Mouse (Mus musculus) lung, embryonic 14.5 days (tissue): ENCODE results near the gene Pld6. TPM values are rescaled to one million over a fixed set of nuclear protein-coding genes. Genes with fewer than 3 reads are reported as not detected.
"Not testable (repeated sequence)": the region's sequence is repeated elsewhere in the genome, so short reads cannot be mapped to it uniquely, and the experiment has no call there.

ENCODE experiments used
- ATAC-seq: fragments of 200-750 bp; cut with Nextera tagmentation; 2 replicates; pipeline ENCODE4 v1.8.0; 2017; ENCODE audit warnings: mild to moderate bottlenecking, moderate TSS enrichment, moderate library complexity; ENCODE audit not compliant: insufficient read depth
- DNase-seq: peaks from one replicate; pipeline ENCODE4 v3.0.0-alpha.2; 2015
- H3K27ac ChIP-seq: fragments of 300-500 bp; sonication (generic); 2 replicates; pipeline ENCODE4 v1.5.1; 2014; ENCODE audit warnings: low read depth, mild to moderate bottlenecking, moderate library complexity
- H3K27me3 ChIP-seq: fragments of 300-500 bp; sonication (generic); 2 replicates; pipeline ENCODE4 v1.6.1; 2014; ENCODE audit warnings: low read length, control low read depth; ENCODE audit not compliant: insufficient read depth
- H3K36me3 ChIP-seq: fragments of 300-500 bp; sonication (generic); 2 replicates; pipeline ENCODE4 v1.6.1; 2014; ENCODE audit warnings: control low read depth; ENCODE audit not compliant: insufficient read depth
- H3K4me1 ChIP-seq: fragments of 300-500 bp; sonication (generic); 2 replicates; pipeline ENCODE4 v1.6.1; 2014; ENCODE audit warnings: antibody characterized with exemption, control low read depth; ENCODE audit not compliant: insufficient read depth
- H3K4me2 ChIP-seq: fragments of 300-500 bp; sonication (generic); 2 replicates; pipeline ENCODE4 v1.6.1; 2014; ENCODE audit warnings: mild to moderate bottlenecking
- H3K4me3 ChIP-seq: fragments of 300-500 bp; sonication (generic); 2 replicates; pipeline ENCODE4 v1.5.1; 2014; ENCODE audit warnings: low read depth, low read length
- H3K9ac ChIP-seq: fragments of 300-500 bp; sonication (generic); 2 replicates; pipeline ENCODE4 v1.6.1; 2014
- H3K9me3 ChIP-seq: fragments of 300-500 bp; sonication (generic); 2 replicates; pipeline ENCODE4 v1.6.1; 2016; ENCODE audit warnings: low read depth, low read length, control low read depth
- CTCF ChIP-seq: IDR thresholded peaks from 2 replicates; pipeline ENCODE4 v1.5.1; 2016; ENCODE audit warnings: antibody characterized with exemption, low read depth
- WGBS: fragments of 180-500 bp; shearing (Covaris S2); extraction: QIAGEN DNeasy Blood & Tissue Kit; methylation state at CpG from one replicate; pipeline ENCODE4 v1.1.7; 2014; 5-methylcytosine and 5-hydroxymethylcytosine counted together
- polyA plus RNA-seq: library from polyadenylated mRNA; unstranded; fragments of >200 nt; fragmentation: Nextera tagmentation; extraction: Ambion mirVana; gene quantifications from 2 replicates; pipeline ENCODE4 v1.2.1, GENCODE M21; 2014

Gene Pld6
- polyA plus RNA-seq, 1 experiment from 2014 or later = 1.8 TPM

DNA sequence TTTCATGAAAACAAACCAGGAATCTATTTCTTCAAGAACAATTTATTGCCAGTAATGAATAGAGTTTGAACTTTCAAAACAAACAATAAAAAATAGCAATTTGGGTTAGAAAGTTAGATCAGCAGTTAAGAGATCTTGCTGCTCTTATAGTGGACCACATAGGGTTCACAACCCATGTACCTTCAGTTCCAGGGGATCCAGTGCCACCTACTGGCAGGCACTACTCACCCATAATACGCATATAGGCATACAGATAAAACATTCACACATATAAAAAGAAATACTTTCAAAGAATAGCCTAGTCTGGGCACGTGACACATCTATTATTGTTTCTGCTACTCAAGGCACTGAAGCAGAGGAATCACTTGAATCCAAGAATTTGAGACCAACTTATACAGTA lies 40.8 kb downstream of the Pld6 start:
- Histone ChIP-seq H3K27me3 (no peaks in the 10 kb centered on the region), H3K4me1 (no peaks in the 10 kb centered on the region), H3K4me2 (no peak overlapping the region), H3K9me3 (no peaks in the 10 kb centered on the region), H3K4me3 (no peak overlapping the region), H3K9ac (no peak overlapping the region), H3K27ac (no peak overlapping the region), H3K36me3 (peaks cover 81% of the 10 kb centered on the region)
- no peak for ATAC-seq
- peak; percentile 81 for TF ChIP-seq CTCF
- 83% methylated on average over 2 of the region's 2 CpGs for WGBS
- DNase-seq = peak; percentile 85

GRCm38 (mm10) chr11:59745851-59746250 lies 41.6 kb downstream of the Pld6 start:
- Histone ChIP-seq H3K4me2 (no peak overlapping the region), H3K36me3 (peaks cover 81% of the 10 kb centered on the region), H3K4me3 (no peak overlapping the region), H3K27ac (no peak overlapping the region), H3K4me1 (no peaks in the 10 kb centered on the region), H3K9ac (no peak overlapping the region), H3K9me3 (no peaks in the 10 kb centered on the region), H3K27me3 (no peaks in the 10 kb centered on the region)
- DNase-seq (no peak), ATAC-seq (no peak)
- no peak for TF ChIP-seq CTCF
- 80% methylated on average over 5 of the region's 5 CpGs for WGBS

- H3K9me3 ChIP-seq = no peaks in the 10 kb centered on the region
- DNase-seq = no peak
- TF ChIP-seq CTCF = no peak
- H3K4me1 ChIP-seq = no peaks in the 10 kb centered on the region
- 92% methylated on average over 4 of the region's 4 CpGs for WGBS
- H3K4me2 ChIP-seq = no peak overlapping the region
- H3K27me3 ChIP-seq = no peaks in the 10 kb centered on the region
- H3K9ac ChIP-seq = no peak overlapping the region
- no peak for ATAC-seq
- no peak overlapping the region for H3K27ac ChIP-seq
- H3K4me3 ChIP-seq = no peak overlapping the region
- H3K36me3 ChIP-seq = peaks cover 79% of the 10 kb centered on the region
Measured at GRCm38 (mm10) chr11:59744374-59744773, 43.1 kb downstream of the Pld6 start.

GRCm38 (mm10) chr11:59743712-59744111 lies 43.7 kb downstream of the Pld6 start:
- Histone ChIP-seq H3K36me3 (peaks cover 78% of the 10 kb centered on the region), H3K9ac (no peak overlapping the region), H3K4me2 (no peak overlapping the region), H3K4me1 (no peaks in the 10 kb centered on the region), H3K9me3 (no peaks in the 10 kb centered on the region), H3K4me3 (no peak overlapping the region), H3K27ac (no peak overlapping the region), H3K27me3 (no peaks in the 10 kb centered on the region)
- DNase-seq = no peak
- no peak for TF ChIP-seq CTCF
- 96% methylated on average over 1 of the region's 1 CpGs for WGBS
- ATAC-seq = no peak

GRCm38 (mm10) chr11:59743307-59743706 lies 44.1 kb downstream of the Pld6 start:
- Histone ChIP-seq H3K9me3 (no peaks in the 10 kb centered on the region), H3K9ac (no peak overlapping the region), H3K27me3 (no peaks in the 10 kb centered on the region), H3K4me3 (no peak overlapping the region), H3K36me3 (peaks cover 77% of the 10 kb centered on the region), H3K27ac (no peak overlapping the region), H3K4me1 (no peaks in the 10 kb centered on the region), H3K4me2 (no peak overlapping the region)
- TF ChIP-seq CTCF = no peak
- 93% methylated on average over 2 of the region's 2 CpGs for WGBS
- no peak for DNase-seq
- ATAC-seq = no peak

DNA sequence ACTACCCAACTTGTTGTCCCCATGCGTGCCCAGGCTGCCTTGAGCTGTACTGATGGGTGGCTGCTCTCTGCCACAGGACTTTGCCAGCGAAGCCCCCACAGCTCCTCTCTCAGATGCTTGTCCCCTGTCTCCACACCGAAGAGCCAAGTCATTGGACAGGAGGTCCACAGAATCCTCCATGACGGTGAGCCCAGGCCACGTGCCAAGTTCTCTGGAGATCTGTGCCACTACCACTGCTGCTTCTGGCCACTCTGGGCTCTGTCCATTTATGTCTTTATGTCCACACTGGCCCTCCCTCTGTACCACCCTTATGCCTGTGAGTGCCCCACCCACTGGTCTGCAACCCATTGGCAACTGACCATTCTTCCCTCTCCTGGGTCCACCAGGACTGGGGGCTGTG lies 45.5 kb downstream of the Pld6 start:
- DNase-seq (no peak), ATAC-seq (no peak; the same call in 1 of the 2 replicates)
- Histone ChIP-seq H3K4me3 (no peak overlapping the region), H3K27me3 (no peaks in the 10 kb centered on the region), H3K9ac (no peak overlapping the region), H3K36me3 (peaks cover 81% of the 10 kb centered on the region), H3K9me3 (no peaks in the 10 kb centered on the region), H3K27ac (no peak overlapping the region), H3K4me2 (no peak overlapping the region), H3K4me1 (no peaks in the 10 kb centered on the region)
- 83% methylated on average over 5 of the region's 5 CpGs for WGBS
- no peak for TF ChIP-seq CTCF

DNA sequence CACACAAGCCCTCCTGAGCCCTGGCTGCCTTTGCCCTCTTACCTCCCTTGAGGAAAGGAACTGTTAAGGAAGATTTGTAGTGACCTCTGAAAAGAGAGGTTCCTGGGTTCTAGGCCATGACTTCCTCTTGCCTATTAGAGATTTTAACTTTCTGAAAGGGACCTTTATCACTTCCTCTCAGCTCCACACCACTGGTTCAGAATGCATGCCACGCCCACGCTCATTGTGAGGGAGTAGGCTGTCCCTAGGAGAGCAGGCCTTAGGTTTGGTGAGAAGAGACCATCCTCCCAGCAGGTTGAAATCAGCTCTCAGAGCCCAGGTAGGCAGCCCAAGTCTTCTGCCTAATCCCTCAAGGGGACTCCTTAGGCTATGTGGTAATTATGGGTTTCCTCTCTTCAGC lies 47.4 kb downstream of the Pld6 start:
- Histone ChIP-seq H3K4me1 (no peaks in the 10 kb centered on the region), H3K4me3 (no peak overlapping the region), H3K9ac (no peak overlapping the region), H3K27ac (no peak overlapping the region), H3K4me2 (no peak overlapping the region), H3K9me3 (no peaks in the 10 kb centered on the region), H3K27me3 (no peaks in the 10 kb centered on the region), H3K36me3 (peaks cover 94% of the 10 kb centered on the region)
- no peak for TF ChIP-seq CTCF
- DNase-seq = no peak
- 80% methylated on average over 2 of the region's 2 CpGs for WGBS
- ATAC-seq = no peak

- 91% methylated on average over 12 of the region's 12 CpGs for WGBS
- Histone ChIP-seq H3K36me3 (peaks cover 81% of the 10 kb centered on the region), H3K9ac (no peak overlapping the region), H3K27ac (no peak overlapping the region), H3K9me3 (no peaks in the 10 kb centered on the region), H3K4me1 (peaks cover 5% of the 10 kb centered on the region; the same call in 1 of the 2 replicates), H3K4me3 (no peak overlapping the region), H3K4me2 (no peak overlapping the region), H3K27me3 (no peaks in the 10 kb centered on the region)
- DNase-seq = no peak
- TF ChIP-seq CTCF = no peak
- ATAC-seq = no peak
Measured at GRCm38 (mm10) chr11:59737250-59737649, 50.2 kb downstream of the Pld6 start.

- DNase-seq, H3K4me3 ChIP-seq, H3K9me3 ChIP-seq, ATAC-seq, H3K27ac ChIP-seq, H3K9ac ChIP-seq, H3K4me2 ChIP-seq, H3K4me1 ChIP-seq, H3K27me3 ChIP-seq: not testable (repeated sequence)
- WGBS = 90% methylated on average over 4 of the region's 4 CpGs
- peaks cover 76% of the 10 kb centered on the region for H3K36me3 ChIP-seq
Measured at GRCm38 (mm10) chr11:59735938-59736337, 51.5 kb downstream of the Pld6 start.
